Mouse (Mus musculus) thymus, adult 2 months (tissue): Measurements from ENCODE around the gene Dner. TPM values are rescaled to one million over a fixed set of nuclear protein-coding genes. Genes with fewer than 3 reads are reported as not detected.

Source experiments
- DNase-seq: peaks from one replicate; pipeline ENCODE4 v3.0.0; 2021
- H3K27ac ChIP-seq: fragments of 200-500 bp; 2 replicates; pipeline ENCODE4 v1.5.1; 2012; ENCODE audit warnings: low read length, control low read depth; ENCODE audit not compliant: control insufficient read depth, insufficient read depth
- H3K27me3 ChIP-seq: fragments of 200-500 bp; 2 replicates; pipeline ENCODE4 v1.6.1; 2012; ENCODE audit warnings: mild to moderate bottlenecking, low read length, moderate library complexity, mixed read lengths; ENCODE audit not compliant: control insufficient read depth, insufficient read depth
- H3K36me3 ChIP-seq: fragments of 200-500 bp; 2 replicates; pipeline ENCODE4 v1.6.1; 2012; ENCODE audit warnings: mild to moderate bottlenecking, low read length, moderate library complexity; ENCODE audit not compliant: control insufficient read depth, insufficient read depth
- H3K4me1 ChIP-seq: fragments of 200-500 bp; replicated peaks from 2 replicates; pipeline ENCODE4 v1.6.1; 2012; ENCODE audit warnings: low read length; ENCODE audit not compliant: control insufficient read depth, insufficient read depth
- H3K4me3 ChIP-seq: fragments of 200-500 bp; 2 replicates; pipeline ENCODE4 v1.5.1; 2012; ENCODE audit warnings: mild to moderate bottlenecking, low read length, control low read depth, moderate library complexity; ENCODE audit not compliant: control insufficient read depth, insufficient read depth
- CTCF ChIP-seq: fragments of 200-500 bp; IDR thresholded peaks from 2 replicates; pipeline ENCODE4 v1.5.1; 2012; ENCODE audit warnings: mild to moderate bottlenecking, control low read depth, low read length, moderate library complexity, borderline replicate concordance; ENCODE audit not compliant: control insufficient read depth, poor library complexity, insufficient read depth; ENCODE audit errors: extremely low read depth
- POLR2A ChIP-seq: fragments of 200-500 bp; IDR thresholded peaks from 2 replicates; pipeline ENCODE4 v1.6.1; 2012; ENCODE audit warnings: mild to moderate bottlenecking, low read length, control low read depth, moderate library complexity; ENCODE audit not compliant: control insufficient read depth, poor library complexity, insufficient read depth; ENCODE audit errors: extremely low read depth
- WGBS: fragments of 180-500 bp; shearing (Covaris S2); methylation state at CpG from one replicate; pipeline ENCODE4 v1.1.7; 2018; 5-methylcytosine and 5-hydroxymethylcytosine counted together
- polyA plus RNA-seq: library from polyadenylated mRNA; depleted of rRNA; stranded (reverse); fragments of >200 nt; gene quantifications from 2 replicates; pipeline ENCODE4 v1.2.3, GENCODE M21; 2012

Gene Dner
- polyA plus RNA-seq, 1 experiment = 0.22 TPM

DNA sequence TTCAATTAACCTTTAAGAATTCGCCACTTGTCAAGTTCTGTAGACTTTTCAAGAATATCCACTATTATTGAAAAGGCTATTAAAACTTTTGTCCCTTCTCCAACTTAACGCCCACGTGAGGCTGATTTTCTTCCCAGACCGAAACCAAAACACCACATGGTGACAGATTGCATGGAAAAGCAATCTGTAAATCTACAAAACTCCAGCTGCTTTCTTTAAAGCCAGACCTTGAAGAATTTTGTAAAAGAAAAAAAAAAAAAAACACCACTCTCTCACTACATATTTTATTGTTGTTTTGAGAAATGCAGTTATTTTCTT, 173.1 kb downstream of the Dner start:
- H3K36me3 ChIP-seq = no peaks in the 10 kb centered on the region
- no peaks in the 10 kb centered on the region for H3K27me3 ChIP-seq
- H3K4me3 ChIP-seq = no peak overlapping the region
- 90% methylated on average over 4 of the region's 4 CpGs for WGBS
- TF ChIP-seq CTCF (no peak), POLR2A (no peak)
- no peak for DNase-seq
- no peak overlapping the region for H3K27ac ChIP-seq
- H3K4me1 ChIP-seq = no peaks in the 10 kb centered on the region

DNA sequence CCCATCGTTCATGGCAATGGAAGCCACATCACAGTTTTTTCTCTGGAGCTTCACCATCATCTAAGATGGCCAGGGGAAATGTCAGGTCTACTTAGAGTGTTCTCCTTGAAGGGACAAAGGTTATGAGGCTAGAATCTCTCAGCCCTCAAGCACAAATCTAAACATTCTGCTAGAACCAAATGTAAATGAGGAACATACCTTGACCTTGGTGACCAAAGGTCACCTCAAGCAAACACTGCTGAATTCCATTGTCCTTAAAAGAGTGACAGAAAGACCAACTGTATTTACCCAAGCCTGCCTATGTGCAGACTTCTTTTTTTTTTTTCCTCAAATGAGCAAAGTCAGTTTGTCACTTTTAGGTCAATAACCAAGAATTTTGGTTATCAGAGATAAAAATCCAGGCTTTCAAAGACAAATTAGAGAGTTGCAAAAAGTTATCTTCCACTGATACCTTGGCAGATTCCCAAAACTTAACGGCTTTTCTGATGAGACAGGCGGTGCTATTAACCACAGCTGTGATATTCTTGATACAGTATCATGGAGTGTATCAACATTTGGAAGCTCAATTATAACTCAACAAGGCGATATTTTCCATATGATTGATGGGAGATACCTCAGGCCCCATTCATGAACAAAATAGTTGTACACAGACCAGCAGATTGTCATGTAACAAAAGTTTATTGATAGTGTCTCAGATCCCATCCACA, 173.6 kb downstream of the Dner start:
- no peak for DNase-seq
- H3K27ac ChIP-seq = no peak overlapping the region
- no peak for TF ChIP-seq POLR2A
- no peak for TF ChIP-seq CTCF
- no peaks in the 10 kb centered on the region for H3K36me3 ChIP-seq
- no peak overlapping the region for H3K4me3 ChIP-seq
- H3K4me1 ChIP-seq = no peaks in the 10 kb centered on the region
- no peaks in the 10 kb centered on the region for H3K27me3 ChIP-seq
- WGBS = 88% methylated on average over 4 of the region's 4 CpGs

DNA sequence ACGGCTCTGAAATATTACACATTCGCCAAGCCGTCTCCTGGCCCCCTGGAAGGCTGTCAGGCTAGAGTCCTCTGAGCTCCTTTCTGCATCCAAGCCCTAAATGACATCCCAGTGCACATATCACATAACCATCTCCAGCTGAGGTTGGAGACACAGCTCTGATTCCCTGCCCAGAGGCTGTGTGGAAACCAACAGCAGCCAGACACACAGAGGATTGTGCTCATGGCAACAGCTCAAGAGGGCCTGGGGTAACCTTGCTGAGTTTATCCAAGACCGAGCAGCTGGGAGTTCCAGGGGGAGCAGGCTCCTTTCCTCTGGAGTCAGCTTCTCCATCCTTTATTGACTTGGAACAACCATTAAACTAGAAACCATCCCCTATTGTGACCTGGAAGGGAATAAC, 177.7 kb downstream of the Dner start:
- 91% methylated on average over 4 of the region's 4 CpGs for WGBS
- DNase-seq = no peak
- H3K27ac ChIP-seq = no peak overlapping the region
- H3K4me1 ChIP-seq = no peaks in the 10 kb centered on the region
- no peak overlapping the region for H3K4me3 ChIP-seq
- no peaks in the 10 kb centered on the region for H3K27me3 ChIP-seq
- TF ChIP-seq POLR2A (no peak), CTCF (no peak)
- H3K36me3 ChIP-seq = no peaks in the 10 kb centered on the region

DNA sequence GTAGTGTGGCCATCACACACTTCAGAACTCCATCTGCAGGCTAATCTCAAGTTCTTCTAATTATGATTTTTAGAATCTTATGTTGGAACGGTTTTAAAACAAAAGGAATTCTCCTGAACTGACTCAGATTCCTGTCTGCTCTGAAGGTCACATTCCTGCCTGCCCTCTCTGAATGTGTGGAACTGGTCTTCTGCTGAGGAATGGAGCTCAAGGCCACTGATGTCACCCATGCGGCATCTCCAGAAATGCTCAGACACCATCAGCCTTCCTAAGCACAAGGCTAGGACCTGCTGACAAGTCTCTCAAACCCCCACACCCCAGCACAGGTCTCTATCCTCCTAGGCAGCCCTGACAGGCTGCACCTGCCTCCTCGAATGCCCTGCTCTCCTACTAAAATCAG, 182.8 kb downstream of the Dner start:
- DNase-seq = no peak
- no peak overlapping the region for H3K27ac ChIP-seq
- H3K36me3 ChIP-seq = no peaks in the 10 kb centered on the region
- 66% methylated on average over 3 of the region's 3 CpGs for WGBS
- H3K4me1 ChIP-seq = no peaks in the 10 kb centered on the region
- no peaks in the 10 kb centered on the region for H3K27me3 ChIP-seq
- TF ChIP-seq CTCF = no peak
- no peak for TF ChIP-seq POLR2A
- H3K4me3 ChIP-seq = no peak overlapping the region

DNA sequence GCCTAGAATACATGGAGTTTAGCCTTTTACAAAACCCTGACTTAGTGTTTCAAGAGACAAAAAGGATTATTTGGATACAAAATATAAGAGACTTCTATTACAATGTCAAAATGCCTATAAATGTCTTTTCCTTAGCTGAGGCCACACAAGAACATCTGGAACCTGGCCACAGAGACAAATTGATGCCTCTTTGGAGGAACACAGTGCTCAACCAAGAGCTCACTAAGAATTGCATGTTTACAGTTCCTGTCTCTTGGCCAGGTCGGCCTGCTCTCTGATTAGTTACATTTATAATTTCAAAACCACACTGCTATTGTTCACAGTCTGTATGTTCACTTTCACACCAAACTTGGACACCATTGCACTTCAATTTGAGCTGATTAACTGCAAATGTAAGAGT, 187.5 kb downstream of the Dner start:
- Histone ChIP-seq H3K4me1 (no peaks in the 10 kb centered on the region), H3K4me3 (no peak overlapping the region), H3K27ac (no peak overlapping the region), H3K36me3 (no peaks in the 10 kb centered on the region), H3K27me3 (no peaks in the 10 kb centered on the region)
- TF ChIP-seq CTCF (no peak), POLR2A (no peak)
- 83% methylated on average over 1 of the region's 1 CpGs for WGBS
- DNase-seq = no peak

DNA sequence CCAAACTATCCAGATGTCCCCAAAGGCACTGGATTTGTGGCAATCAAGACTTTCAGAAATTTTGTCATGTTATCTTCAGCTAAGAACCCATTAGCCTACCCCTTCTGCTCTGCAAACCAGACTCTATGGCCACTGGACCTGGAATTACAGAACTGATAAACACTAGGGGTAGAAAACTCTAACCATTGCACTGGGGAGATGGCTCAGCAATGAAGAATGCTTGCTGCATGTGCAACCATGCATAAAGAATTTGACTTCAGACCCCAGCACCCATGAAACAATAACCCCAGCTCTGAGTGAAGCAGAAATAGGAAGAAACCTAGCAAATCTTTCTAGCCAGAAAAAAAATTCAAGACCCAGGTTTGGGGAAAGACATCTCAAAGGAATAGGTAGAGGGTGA, 188.5 kb downstream of the Dner start:
- no peaks in the 10 kb centered on the region for H3K36me3 ChIP-seq
- no peak for DNase-seq
- no peak overlapping the region for H3K4me3 ChIP-seq
- no peaks in the 10 kb centered on the region for H3K4me1 ChIP-seq
- H3K27me3 ChIP-seq = no peaks in the 10 kb centered on the region
- no peak overlapping the region for H3K27ac ChIP-seq
- no peak for TF ChIP-seq POLR2A
- no peak for TF ChIP-seq CTCF

DNA sequence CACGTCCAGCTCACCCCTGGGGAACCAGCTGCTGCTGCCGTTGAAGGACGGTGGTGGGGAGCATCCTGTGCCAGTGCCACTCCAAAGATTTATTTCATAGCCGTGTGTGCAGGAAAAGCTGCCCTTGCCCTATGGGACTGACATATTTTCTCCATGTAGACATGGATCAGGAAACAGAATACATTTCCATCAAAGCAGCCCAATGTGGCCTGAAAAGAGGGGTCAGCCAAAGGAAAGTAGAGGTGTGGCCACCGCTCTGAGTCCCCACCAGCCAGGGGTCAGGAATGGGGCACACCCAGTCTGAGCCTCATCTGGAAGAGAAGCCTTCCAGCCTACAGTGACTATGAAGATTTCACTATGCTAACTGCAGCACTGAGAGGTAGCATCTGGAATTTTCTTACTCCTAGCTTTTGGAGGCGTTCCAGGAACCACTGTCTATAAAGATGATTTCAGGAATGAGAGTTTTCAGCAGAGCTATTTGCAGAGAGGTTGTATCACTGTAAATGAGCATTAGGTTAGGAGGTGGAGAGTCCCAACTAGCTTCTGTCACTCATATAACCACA, 189.0 kb downstream of the Dner start:
- DNase-seq = no peak
- H3K27me3 ChIP-seq = no peaks in the 10 kb centered on the region
- 49% methylated on average over 6 of the region's 6 CpGs for WGBS
- H3K4me3 ChIP-seq = no peak overlapping the region
- H3K4me1 ChIP-seq = no peaks in the 10 kb centered on the region
- H3K27ac ChIP-seq = no peak overlapping the region
- TF ChIP-seq CTCF (no peak), POLR2A (no peak)
- no peaks in the 10 kb centered on the region for H3K36me3 ChIP-seq
